Mouse (Mus musculus): ENCODE data around the gene BC003965.

- no peak for TF ChIP-seq POLR2A (IDR thresholded peaks at IDR 0.05; ENCODE audit: low read depth, low read length)
- TF ChIP-seq CTCF (IDR thresholded peaks at IDR 0.05; ENCODE audit: extremely low read depth, insufficient read length, insufficient replicate concordance, low read depth, low read length), result no peak
Observed at GRCm38 (mm10) chr17:25227991-25228390, 43.6 kb downstream of the BC003965 start.
